Mouse (Mus musculus) E14TG2a.4 (cell line): ENCODE data around the gene Anapc16.

Experiments
- H3K27me3 ChIP-seq: 2 replicates; pipeline ENCODE4 v1.6.1; 2014; ENCODE audit warnings: low read length, control low read depth; ENCODE audit not compliant: insufficient read depth
- H3K36me3 ChIP-seq: 2 replicates; pipeline ENCODE4 v1.6.1; 2014; ENCODE audit warnings: low read length, control low read depth; ENCODE audit not compliant: insufficient read depth
- H3K4me1 ChIP-seq: replicated peaks from 2 replicates; pipeline ENCODE4 v1.6.1; 2014; ENCODE audit warnings: low read depth, low read length, control low read depth
- H3K4me3 ChIP-seq: replicated peaks from 2 replicates; pipeline ENCODE4 v1.5.1; 2014; ENCODE audit warnings: mild to moderate bottlenecking, low read length
- H3K9me3 ChIP-seq: 2 replicates; pipeline ENCODE4 v1.6.1; 2014; ENCODE audit warnings: low read length, control low read depth
- CTCF ChIP-seq: conservative IDR thresholded peaks from 2 replicates; pipeline ENCODE4 v1.5.1; 2014; ENCODE audit warnings: low read length
- NANOG ChIP-seq: IDR thresholded peaks from 2 replicates; pipeline ENCODE4 v1.6.1; 2014; ENCODE audit warnings: borderline replicate concordance, low read length, mixed read lengths
- POU5F1 ChIP-seq: IDR thresholded peaks from 2 replicates; pipeline ENCODE4 v1.6.1; 2014; ENCODE audit warnings: low read length, borderline replicate concordance

Anapc16 gene

DNA sequence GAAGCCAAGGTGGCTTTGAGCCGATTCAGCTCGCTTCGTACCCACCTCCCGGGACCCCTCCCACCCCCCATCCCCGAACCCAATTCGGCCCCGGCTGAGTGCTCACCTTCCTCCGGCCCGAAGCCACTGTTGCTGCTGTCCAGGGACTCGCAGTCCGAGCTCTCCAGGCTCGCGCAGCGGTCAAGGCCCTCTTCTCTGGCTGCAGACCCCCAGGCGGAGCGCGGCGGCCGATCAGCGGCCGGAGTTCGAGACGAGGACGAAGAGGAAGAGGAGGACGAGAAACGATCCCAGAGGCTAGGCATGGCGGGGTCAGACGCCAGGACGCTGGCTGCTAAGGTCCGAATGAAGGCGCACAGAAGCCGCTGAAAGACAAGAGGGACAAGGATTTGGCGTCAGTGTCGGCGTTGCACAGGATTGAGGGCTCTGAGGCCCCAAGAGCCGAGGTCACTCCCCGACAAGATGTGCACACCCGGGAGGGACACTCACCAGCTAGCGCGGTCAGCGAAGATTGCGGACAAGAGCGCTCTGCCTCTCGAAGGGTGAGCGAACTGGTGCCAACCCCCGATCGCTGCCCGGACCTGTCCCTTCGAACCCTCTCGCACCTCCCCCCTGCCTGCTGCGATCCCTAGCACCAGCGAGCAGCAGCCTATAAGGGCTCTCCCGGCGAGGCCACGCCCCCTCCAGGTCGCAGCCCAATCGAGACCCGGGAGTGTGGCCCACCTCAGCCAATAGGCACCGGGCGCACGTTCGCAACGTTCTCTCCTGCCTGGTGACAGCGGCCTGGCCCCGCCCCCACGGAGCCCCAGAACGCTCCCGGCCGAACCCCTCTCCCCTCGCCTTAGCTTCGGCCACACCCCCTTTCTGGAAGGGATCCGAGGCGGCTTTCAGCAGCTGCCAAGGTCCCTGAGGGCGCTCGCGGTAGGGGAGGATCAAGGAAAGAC is 51.5 kb downstream of the Anapc16 start, which contains the start of gene Ddit4:
Gene Ddit4, minus strand, starts transcription at position 624 of the 941 bp plus-strand sequence.
- Histone ChIP-seq H3K9me3 (no peaks in the 10 kb centered on the region), H3K36me3 (peaks cover 21% of the 10 kb centered on the region), H3K27me3 (peaks cover 82% of the 10 kb centered on the region), H3K4me1 (peaks cover 73% of the 10 kb centered on the region), H3K4me3 (peak within 1 kb of the TSS; percentile 97)
- TF ChIP-seq POU5F1 (no peak), NANOG (no peak), CTCF (no peak)

DNA sequence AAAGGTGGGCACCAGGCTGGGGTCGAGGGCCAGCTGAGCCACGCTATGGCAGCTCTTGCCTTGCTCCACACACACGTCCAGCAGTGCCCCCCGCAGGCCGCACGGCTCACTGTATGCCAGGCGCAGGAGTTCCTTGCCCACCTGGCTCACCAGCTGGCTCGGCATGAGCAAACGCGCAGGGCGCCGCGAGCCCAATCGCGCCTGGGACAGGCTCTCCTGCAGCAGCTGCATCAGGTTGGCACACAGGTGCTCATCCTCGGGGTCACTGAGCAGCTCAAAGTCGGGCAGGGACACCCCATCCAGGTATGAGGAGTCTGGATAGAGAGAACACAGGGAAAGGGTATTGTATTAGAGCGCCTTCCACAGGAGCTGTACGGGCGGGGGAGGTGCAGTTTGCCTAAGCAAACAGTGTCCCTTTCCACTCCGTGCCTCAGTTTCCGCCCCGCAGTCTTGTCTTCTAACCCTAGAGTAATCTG is 52.2 kb downstream of the Anapc16 start:
- Histone ChIP-seq H3K4me3 (peak overlapping the region; percentile 97), H3K27me3 (peaks cover 80% of the 10 kb centered on the region), H3K4me1 (peaks cover 67% of the 10 kb centered on the region), H3K36me3 (peaks cover 21% of the 10 kb centered on the region), H3K9me3 (no peaks in the 10 kb centered on the region)
- TF ChIP-seq NANOG (no peak), POU5F1 (no peak), CTCF (no peak)

DNA sequence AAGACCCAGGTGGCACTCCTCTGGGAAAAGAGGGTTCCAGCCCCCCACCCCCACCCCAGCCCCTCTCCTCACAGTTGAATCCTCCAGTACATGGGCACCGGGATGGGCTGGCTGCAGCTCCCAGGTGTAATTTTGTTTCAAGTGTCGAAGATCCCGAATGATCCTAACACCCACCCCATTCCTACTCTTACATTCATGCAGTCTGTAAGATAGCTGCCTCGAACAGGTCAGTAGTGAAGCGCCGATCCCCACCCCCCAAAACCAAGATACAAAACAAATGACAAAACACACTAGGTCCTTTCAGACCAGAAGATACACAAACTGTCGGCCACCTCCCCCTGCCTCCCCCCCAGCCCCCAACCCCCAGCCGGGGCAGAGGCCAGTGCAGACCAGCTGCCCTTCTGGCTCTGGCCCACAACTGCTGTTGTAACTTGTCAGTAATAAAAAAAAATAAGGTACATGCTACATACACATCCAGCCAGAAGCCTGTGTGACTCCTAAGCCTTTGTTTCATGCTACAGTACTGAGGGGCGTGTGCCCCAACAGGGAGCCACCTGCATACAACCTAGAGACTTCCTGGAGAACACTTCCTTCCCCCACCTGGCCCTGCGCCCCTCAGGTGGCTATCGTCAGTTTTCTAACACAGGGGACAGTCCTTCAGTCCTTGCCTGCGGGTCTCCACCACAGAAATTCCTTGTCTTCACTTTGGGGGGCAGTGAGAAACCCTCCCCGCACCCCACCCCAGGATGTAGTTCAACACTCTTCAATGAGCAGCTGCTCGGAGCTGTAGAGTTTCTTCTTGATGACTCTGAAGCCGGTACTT is 52.9 kb downstream of the Anapc16 start:
- peaks cover 72% of the 10 kb centered on the region for H3K27me3 ChIP-seq
- TF ChIP-seq NANOG = no peak
- H3K9me3 ChIP-seq = no peaks in the 10 kb centered on the region
- peaks cover 21% of the 10 kb centered on the region for H3K36me3 ChIP-seq
- H3K4me3 ChIP-seq = peak overlapping the region; percentile 97
- peaks cover 59% of the 10 kb centered on the region for H3K4me1 ChIP-seq

DNA sequence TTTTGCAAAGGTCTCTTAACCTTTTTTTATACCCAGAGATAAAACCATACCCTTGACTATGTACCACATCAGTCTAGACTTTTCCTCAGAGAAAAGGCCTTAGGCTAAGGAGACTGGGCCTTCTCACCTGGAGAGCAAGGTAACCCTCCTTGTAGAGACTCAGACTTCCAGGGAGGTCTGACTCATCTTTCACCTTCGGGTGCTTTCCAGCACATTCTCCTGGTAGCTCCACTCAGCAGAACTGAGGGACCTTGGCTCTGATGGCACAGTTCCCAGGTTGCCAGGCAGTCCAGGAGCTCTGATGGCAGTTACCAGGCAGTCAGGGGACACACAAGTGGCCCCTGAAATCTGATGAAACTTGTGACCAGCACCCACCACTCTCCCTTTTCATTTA is 53.7 kb downstream of the Anapc16 start:
- peak overlapping the region; percentile 97 for H3K4me3 ChIP-seq
- TF ChIP-seq POU5F1 = no peak
- H3K27me3 ChIP-seq = peaks cover 69% of the 10 kb centered on the region
- H3K9me3 ChIP-seq = no peaks in the 10 kb centered on the region
- H3K36me3 ChIP-seq = peaks cover 21% of the 10 kb centered on the region
- peaks cover 61% of the 10 kb centered on the region for H3K4me1 ChIP-seq

DNA sequence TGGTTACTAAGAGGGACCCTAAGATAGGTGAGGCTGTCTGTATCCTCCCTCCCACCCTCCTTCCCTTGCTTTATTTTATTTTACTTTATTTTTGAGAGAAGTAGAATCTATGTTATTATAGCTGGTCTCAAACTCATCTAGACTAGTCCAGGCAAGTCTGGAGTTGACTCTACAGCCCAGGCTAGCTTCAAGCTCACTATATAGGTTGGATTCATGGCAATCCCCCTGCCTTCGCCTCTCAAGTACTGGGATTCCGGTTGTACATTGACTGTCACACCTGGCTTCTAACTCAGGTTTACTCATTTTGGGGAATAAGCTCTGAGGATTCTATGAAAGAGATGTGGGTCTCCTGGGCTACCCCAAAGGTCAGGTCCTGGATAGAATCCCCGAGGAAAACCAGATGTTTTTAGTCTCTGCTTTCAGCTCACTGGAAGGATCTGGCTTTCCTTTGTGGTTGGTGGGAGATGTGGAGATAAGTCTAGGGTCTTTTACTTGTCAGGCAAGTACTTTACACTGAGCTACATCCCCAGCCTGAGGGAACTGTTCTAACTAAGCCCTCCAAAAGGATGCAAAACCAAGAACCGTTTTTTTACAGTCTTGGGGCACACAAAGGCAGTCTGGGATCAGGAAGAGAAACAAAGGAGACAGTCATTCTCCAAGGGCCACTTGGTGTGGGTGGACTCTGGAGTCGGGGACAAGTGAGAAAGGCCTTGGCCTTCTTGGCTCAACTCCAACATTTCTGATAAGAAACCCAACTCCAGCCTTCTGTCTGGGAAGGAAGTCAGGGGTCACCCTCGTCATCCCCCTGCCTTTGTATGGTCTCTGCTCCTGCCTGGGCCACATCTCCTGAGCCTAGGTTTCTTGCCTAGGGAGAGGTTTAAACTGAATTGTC is 54.3 kb downstream of the Anapc16 start:
- peak overlapping the region; percentile 97 for H3K4me3 ChIP-seq
- TF ChIP-seq CTCF = no peak
- no peak for TF ChIP-seq NANOG
- no peak for TF ChIP-seq POU5F1

DNA sequence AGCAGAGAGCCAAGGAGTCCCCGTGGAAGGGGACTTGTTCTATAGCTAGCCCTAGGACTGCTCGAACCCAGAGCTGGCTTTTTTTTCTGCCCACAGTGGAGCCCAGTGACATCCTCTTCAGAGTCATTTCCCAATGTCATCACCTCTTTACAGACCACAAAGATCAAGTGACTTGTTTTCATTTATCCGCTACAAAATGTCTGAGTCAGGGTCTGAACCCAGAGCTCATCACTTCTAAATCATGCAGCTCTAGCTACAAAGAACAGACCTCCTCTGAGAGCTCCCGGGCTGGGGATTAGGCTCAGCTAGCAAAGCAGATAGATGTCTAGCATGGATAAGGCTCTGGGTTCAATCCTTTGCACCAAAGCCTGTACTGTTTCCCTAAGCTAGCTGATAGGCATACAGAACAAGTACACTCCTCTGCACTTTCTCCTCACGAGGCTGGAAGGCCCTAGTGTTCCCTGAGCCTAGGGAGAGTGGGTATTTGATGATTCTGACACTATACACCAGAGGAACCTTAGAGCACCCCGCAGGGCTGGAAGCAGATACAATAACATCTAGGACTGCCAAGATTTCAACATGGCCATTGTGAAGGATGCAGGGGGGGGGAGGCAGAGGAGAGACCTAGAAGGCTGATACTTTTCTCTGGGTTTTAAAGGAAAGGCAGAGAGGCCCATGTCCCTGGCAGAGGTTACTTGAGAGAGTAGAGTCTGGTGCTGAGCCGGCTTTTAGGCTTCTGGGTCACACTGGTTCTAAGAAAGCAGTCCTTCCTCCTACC is 55.5 kb downstream of the Anapc16 start:
- H3K4me3 ChIP-seq = no peak overlapping the region
- no peaks in the 10 kb centered on the region for H3K9me3 ChIP-seq
- peaks cover 21% of the 10 kb centered on the region for H3K36me3 ChIP-seq
- peaks cover 61% of the 10 kb centered on the region for H3K4me1 ChIP-seq
- TF ChIP-seq POU5F1 (no peak), CTCF (no peak), NANOG (no peak)
- H3K27me3 ChIP-seq = peaks cover 74% of the 10 kb centered on the region

More for the DNA sequence above, 54.3 kb downstream of the Anapc16 start:
- H3K4me1 ChIP-seq = peaks cover 61% of the 10 kb centered on the region
- peaks cover 69% of the 10 kb centered on the region for H3K27me3 ChIP-seq
- H3K36me3 ChIP-seq = peaks cover 21% of the 10 kb centered on the region
- no peaks in the 10 kb centered on the region for H3K9me3 ChIP-seq

DNA sequence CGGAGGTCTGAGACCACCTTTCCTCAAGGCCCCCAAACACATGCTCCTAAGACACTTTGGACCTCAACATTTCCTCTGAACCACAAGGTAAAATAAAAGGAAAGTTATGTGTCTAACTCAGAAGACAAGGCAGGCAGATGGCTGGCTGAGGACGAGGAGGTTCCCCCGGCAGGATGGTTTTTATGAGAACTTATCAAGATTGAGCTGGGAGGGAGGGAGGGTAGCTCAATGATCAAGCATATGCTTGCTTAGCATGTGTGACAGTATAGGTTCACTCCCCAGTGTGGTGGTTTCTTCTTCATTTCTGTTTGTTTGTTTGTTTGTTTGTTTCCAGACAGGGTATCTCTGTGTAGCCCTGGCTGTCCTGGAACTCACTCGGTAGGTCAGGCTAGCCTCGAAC is 56.6 kb downstream of the Anapc16 start:
- Histone ChIP-seq H3K27me3 (peaks cover 76% of the 10 kb centered on the region), H3K9me3 (no peaks in the 10 kb centered on the region)
- no peak for TF ChIP-seq POU5F1
- TF ChIP-seq CTCF = no peak

More for the DNA sequence above, 56.6 kb downstream of the Anapc16 start:
- Histone ChIP-seq H3K4me3 (no peak overlapping the region), H3K36me3 (peaks cover 21% of the 10 kb centered on the region), H3K4me1 (peaks cover 64% of the 10 kb centered on the region)
